Mouse (Mus musculus): ENCODE measurements around the gene Ano6. TPM values are rescaled to one million over a fixed set of nuclear protein-coding genes. Genes with fewer than 3 reads are reported as not detected.

The Ano6 gene
- 52.3 and 55.3 TPM in 2 replicates for polyA plus RNA-seq (2015; fragmentation: Nextera tagmentation; extraction: Ambion mirVana)

DNA sequence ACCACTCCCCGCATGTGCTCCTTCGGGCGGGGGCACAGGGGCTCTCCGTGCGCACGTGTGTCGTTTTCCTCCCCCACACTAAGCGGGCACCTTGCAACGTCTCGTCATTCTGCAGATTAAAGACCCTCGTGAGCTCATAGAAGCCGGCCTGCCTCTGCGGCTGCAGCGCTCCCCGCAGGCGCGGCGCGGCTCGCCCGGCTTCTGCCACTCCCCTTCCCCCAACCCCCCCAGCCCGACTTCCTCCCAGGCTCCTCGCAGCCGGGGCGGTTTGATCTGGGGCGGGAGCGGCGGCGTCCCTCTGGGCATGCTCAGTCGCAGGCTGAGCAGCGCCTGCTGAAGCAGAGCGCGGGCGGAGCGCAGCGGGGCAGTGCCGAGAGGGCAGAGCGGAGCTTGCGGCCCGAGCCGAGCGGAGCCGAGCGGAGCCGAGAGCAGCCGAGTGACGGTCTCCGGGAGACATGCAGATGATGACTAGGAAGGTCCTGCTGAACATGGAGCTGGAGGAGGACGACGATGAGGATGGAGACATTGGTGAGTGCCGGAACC is at the start of gene Ano6:
Ano6 (plus strand) TSS at position 315 of the 543 bp plus-strand sequence.
- Histone ChIP-seq H3K9ac (peak within 1 kb of the TSS; percentile 96), H3K9me3 (0 out of 2 replicates have a peak, but pooled peaks cover 3% of the 10 kb centered on the region), H3K4me2 (peak within 1 kb of the TSS; percentile 72), H3K36me3 (no peaks in the 10 kb centered on the region), H3K27ac (peak within 1 kb of the TSS; percentile 90), H3K4me3 (peak within 1 kb of the TSS; percentile 81), H3K4me1 (peaks cover 40% of the 10 kb centered on the region), H3K27me3 (no peaks in the 10 kb centered on the region)
- under 1% methylated on average over 51 of the region's 51 CpGs for WGBS
- peak; percentile 93 for ATAC-seq (ENCODE audit: insufficient number of reproducible peaks, insufficient read depth, low FRiP score, low TSS enrichment, low read depth)

DNA sequence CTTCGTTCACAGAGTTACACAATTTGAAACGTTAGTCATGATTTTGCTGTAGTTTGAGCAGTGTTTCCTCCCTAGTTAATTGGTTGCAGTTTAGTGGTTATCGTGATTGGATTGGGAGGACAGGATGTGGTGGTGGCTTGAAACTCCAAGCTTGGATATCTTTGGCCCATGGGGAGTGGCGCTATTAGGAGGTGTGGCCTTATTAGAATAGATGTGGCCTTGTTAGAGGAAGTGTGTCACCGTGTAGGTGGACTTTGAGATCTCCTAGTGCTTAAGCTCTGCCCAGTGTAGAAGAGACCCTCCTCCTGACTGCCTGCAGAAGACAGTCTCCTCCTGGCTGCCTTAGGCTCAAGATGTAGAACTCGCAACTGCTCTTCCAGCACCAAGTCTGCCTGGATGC is 47.7 kb upstream of the Ano6 start:
- Histone ChIP-seq H3K9ac (no peak overlapping the region), H3K9me3 (no peaks in the 10 kb centered on the region), H3K36me3 (no peaks in the 10 kb centered on the region), H3K4me2 (no peak overlapping the region), H3K4me3 (no peak overlapping the region), H3K27me3 (no peaks in the 10 kb centered on the region), H3K4me1 (peaks cover 3% of the 10 kb centered on the region; the same call in 1 of the 2 replicates), H3K27ac (no peak overlapping the region)
- WGBS, result 74% methylated on average over 6 of the region's 6 CpGs
- no peak for ATAC-seq (ENCODE audit: insufficient number of reproducible peaks, insufficient read depth, low FRiP score, low TSS enrichment, low read depth)

DNA sequence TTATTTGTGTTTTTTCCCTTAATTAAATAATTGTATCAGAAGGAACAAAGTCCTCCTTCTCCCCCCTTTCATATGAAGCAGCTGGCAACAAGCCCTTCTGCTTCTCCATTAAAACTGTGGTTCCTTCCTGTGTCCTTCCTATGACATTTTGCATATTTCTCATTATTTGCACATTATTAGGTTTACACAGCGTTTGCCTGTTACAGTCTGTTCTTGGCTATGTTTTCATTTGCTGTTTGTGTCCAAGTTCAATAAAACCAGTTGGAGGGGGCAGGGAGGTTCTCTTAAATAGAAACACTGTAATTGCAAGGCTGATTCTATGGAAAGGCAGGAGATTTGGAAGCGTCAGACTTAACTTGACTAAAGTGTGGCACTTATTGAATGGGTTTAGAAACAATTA is 46.8 kb upstream of the Ano6 start:
- 75% methylated on average over 2 of the region's 2 CpGs for WGBS
- Histone ChIP-seq H3K4me2 (no peak overlapping the region), H3K4me3 (no peak overlapping the region), H3K9me3 (no peaks in the 10 kb centered on the region), H3K27ac (no peak overlapping the region), H3K4me1 (peaks cover 3% of the 10 kb centered on the region; the same call in 1 of the 2 replicates), H3K27me3 (no peaks in the 10 kb centered on the region), H3K9ac (no peak overlapping the region), H3K36me3 (no peaks in the 10 kb centered on the region)
- ATAC-seq (ENCODE audit: insufficient number of reproducible peaks, insufficient read depth, low FRiP score, low TSS enrichment, low read depth), result no peak

DNA sequence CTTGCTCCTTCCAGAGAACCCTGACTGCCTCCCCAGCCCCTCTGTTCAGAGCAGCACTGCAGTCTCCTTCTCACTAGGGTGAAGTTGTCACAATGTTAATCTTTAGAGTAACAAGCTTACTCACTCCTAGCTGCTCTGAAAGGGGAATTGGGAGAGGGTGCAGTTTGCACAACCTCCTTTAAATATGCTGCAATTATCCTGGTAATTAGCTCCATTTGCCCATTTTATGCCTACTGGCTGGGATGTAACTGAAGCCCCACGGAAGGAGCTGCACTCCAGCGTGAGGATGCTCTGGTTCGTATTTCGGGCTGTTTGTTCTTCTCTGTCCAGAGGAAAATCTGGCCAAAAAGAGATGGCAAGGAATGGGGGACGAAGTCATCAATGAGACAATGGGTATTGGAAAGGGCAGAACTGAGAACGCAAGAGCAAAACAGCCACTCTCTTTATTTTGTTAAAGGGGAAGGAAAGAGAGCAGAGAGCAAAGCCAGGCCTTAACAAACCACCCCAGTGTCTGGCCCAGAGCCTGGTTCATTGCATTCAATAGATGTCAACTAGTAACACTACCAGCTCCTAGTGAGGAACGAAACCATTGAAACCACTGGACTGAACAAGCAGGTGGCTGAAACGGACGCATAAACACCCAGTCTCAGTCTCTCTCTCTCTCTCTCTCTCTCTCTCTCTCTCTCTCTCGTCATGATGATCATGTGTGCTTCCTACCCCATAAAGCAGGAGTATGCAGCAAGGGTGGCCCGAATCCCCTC is 45.1 kb upstream of the Ano6 start:
- no peaks in the 10 kb centered on the region for H3K27me3 ChIP-seq
- no peaks in the 10 kb centered on the region for H3K36me3 ChIP-seq
- no peak overlapping the region for H3K4me2 ChIP-seq
- H3K9ac ChIP-seq, result no peak overlapping the region
- H3K9me3 ChIP-seq, result no peaks in the 10 kb centered on the region
- 57% methylated on average over 11 of the region's 11 CpGs for WGBS
- H3K4me3 ChIP-seq, result no peak overlapping the region
- H3K27ac ChIP-seq, result no peak overlapping the region
- peaks cover 3% of the 10 kb centered on the region; the same call in 1 of the 2 replicates for H3K4me1 ChIP-seq
- ATAC-seq (ENCODE audit: insufficient number of reproducible peaks, insufficient read depth, low FRiP score, low TSS enrichment, low read depth), result no peak

DNA sequence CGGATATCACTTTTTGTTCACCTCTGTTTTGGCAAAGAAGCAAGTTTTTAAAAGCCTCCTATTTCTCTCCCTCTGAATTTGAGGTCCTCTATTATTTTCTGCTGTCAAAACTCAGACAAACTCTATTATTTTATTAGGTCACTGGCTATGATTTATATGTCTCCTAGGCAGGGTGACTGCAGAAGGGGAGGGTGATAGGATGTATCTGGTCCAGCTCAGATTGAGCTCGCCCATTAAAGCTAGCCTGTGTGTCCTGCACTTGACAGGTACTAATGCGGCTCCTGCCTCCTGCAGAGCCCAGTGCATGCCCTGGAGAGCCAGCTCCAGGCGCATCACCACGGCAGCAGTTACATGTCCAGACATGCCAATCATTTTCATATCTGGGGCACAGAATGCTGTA is 44.1 kb upstream of the Ano6 start:
- Histone ChIP-seq H3K27ac (no peak overlapping the region), H3K9ac (no peak overlapping the region), H3K4me2 (no peak overlapping the region), H3K4me1 (peaks cover 3% of the 10 kb centered on the region; the same call in 1 of the 2 replicates), H3K27me3 (no peaks in the 10 kb centered on the region), H3K9me3 (no peaks in the 10 kb centered on the region), H3K36me3 (no peaks in the 10 kb centered on the region), H3K4me3 (no peak overlapping the region)
- ATAC-seq (ENCODE audit: insufficient number of reproducible peaks, insufficient read depth, low FRiP score, low TSS enrichment, low read depth), result no peak
- 74% methylated on average over 5 of the region's 5 CpGs for WGBS

DNA sequence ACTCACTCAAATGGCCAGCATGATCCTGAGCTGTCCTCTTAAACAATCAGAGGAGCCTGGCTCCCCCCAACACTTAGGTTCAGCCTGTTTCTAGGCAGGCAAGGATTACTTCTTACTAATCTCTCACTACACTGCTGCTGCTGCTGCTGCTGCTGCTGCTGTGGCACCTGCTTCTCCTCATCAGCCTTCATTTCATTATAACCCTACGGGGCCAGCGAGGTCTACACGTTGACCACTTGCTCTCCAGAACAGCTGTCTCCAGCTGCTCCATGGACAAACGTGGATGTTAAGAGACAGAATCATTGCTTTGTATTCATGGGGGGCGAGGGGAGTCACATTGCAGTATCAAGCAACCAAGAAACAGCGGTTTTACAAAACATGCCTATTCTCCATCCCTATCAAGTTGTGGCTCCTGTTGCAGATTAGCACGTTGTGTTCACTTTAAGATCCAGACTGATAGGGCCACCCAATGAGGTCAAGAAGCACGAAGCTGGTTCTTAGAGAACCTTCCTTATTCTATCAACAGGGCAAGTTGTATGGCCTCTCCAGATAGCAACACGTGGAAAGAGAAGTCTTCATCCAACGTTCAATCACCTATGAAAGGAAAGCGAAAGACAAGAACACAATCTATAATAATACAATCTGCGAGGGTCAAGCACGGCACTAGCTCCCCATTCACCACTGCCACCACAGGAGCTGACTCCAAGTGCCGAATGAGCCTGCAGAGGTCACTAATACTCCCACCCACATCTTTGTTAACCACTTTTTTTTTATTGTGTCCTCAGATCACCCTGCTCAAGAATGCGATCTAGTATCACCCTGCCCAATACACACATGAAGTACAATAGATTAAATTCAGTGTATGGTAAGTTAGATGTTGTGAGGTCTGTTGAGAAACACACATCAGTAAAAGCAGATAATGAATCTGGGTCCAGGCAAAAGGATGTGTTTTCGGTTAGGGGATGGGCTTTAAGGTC is 43.4 kb upstream of the Ano6 start:
- no peak overlapping the region for H3K4me3 ChIP-seq
- H3K36me3 ChIP-seq, result no peaks in the 10 kb centered on the region
- no peak overlapping the region for H3K9ac ChIP-seq
- H3K27ac ChIP-seq, result no peak overlapping the region
- H3K27me3 ChIP-seq, result no peaks in the 10 kb centered on the region
- H3K9me3 ChIP-seq, result no peaks in the 10 kb centered on the region
- WGBS, result 82% methylated on average over 16 of the region's 16 CpGs
- H3K4me2 ChIP-seq, result no peak overlapping the region
- H3K4me1 ChIP-seq, result peaks cover 3% of the 10 kb centered on the region; the same call in 1 of the 2 replicates
- ATAC-seq (ENCODE audit: insufficient number of reproducible peaks, insufficient read depth, low FRiP score, low TSS enrichment, low read depth), result no peak

DNA sequence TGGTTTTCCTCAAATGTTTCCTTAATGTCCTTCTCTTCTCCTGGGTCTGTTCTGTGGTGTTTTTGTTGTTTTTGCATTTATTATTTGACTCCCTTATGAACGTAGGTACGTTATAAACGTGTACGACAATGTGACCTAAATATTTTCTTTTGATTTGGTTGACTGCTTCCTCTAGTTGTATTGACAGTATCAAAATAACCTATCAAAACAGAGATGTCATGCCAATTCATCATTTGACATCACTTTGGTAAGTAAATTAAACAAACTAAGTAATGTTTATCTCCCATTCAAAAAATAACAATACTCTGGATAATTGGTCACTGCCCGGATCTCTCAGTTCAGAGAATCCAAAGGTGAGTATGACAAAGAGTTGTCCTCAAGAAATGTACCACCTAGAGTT is 41.4 kb upstream of the Ano6 start:
- H3K27me3 ChIP-seq, result no peaks in the 10 kb centered on the region
- H3K27ac ChIP-seq, result no peak overlapping the region
- WGBS, result 87% methylated on average over 5 of the region's 5 CpGs
- peaks cover 3% of the 10 kb centered on the region; the same call in 1 of the 2 replicates for H3K4me1 ChIP-seq
- no peak overlapping the region for H3K4me2 ChIP-seq
- H3K4me3 ChIP-seq, result no peak overlapping the region
- no peak overlapping the region for H3K9ac ChIP-seq
- no peaks in the 10 kb centered on the region for H3K36me3 ChIP-seq
- no peak for ATAC-seq (ENCODE audit: insufficient number of reproducible peaks, insufficient read depth, low FRiP score, low TSS enrichment, low read depth)
- H3K9me3 ChIP-seq, result no peaks in the 10 kb centered on the region

DNA sequence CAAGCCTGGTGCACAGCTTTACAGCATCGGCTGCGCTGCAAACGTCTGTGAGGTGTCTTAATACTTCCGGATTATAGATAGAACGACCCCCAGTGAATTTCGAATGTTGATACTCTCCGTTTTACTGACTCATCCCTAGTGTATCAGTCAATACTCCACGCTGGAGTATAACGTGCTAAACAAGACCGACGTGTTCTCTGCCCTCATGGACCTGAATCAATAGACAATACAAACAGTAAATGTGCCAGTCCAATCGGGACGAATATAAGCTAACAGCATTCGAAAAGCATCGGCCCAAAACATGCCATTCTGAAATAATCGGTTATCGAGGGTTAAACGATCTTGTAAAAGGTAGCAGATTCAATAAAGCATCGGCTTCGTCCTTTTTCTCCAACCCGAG is 40.6 kb upstream of the Ano6 start:
- WGBS, result 89% methylated on average over 21 of the region's 21 CpGs
- H3K9me3 ChIP-seq, result no peaks in the 10 kb centered on the region
- H3K27ac ChIP-seq, result no peak overlapping the region
- H3K9ac ChIP-seq, result no peak overlapping the region
- ATAC-seq (ENCODE audit: insufficient number of reproducible peaks, insufficient read depth, low FRiP score, low TSS enrichment, low read depth), result no peak
- no peaks in the 10 kb centered on the region for H3K36me3 ChIP-seq
- H3K4me1 ChIP-seq, result peaks cover 3% of the 10 kb centered on the region; the same call in 1 of the 2 replicates
- no peaks in the 10 kb centered on the region for H3K27me3 ChIP-seq
- no peak overlapping the region for H3K4me3 ChIP-seq
- no peak overlapping the region for H3K4me2 ChIP-seq

DNA sequence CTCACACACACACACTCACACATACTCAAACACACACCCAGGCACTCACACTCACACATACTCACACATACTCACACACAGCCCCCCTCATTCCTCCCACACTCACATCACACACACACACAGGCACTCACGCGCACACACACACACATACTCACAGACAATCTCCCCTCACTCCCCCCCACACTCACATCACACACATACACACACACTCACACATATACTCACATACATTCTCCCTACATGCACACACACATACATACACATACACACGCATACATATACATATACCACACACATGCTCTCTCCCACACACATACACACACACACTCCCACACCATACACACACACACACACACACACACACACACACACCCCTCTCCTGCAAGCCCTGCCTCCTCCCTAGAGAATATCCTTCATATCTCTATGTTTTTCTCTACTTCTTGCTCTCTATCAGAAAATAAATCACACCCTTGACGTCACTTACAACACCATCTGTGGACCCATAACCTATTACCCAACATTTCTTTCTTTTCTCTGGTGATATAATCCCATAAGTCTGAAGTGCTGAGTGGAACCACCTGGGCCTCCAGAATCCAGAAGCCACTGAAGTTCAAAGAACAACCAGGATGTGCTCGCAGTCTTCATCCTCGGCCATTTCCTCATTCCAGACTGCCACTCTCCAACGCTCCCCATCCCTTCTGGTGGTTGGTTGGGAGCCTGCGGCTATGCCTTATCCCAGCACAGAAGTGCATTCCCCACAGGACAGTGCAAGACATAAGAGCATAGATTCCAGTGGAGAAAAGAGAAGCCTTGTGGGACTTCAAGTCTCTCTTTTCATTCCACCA is 38.6 kb upstream of the Ano6 start:
- H3K27me3 ChIP-seq, result no peaks in the 10 kb centered on the region
- no peak overlapping the region for H3K27ac ChIP-seq
- no peak overlapping the region for H3K4me3 ChIP-seq
- H3K9me3 ChIP-seq, result no peaks in the 10 kb centered on the region
- WGBS, result 76% methylated on average over 8 of the region's 8 CpGs
- no peaks in the 10 kb centered on the region for H3K36me3 ChIP-seq
- 0 out of 2 replicates have a peak, but pooled peaks cover under 1% of the 10 kb centered on the region for H3K4me1 ChIP-seq
- no peak overlapping the region for H3K9ac ChIP-seq
- ATAC-seq (ENCODE audit: insufficient number of reproducible peaks, insufficient read depth, low FRiP score, low TSS enrichment, low read depth), result no peak
- H3K4me2 ChIP-seq, result no peak overlapping the region

DNA sequence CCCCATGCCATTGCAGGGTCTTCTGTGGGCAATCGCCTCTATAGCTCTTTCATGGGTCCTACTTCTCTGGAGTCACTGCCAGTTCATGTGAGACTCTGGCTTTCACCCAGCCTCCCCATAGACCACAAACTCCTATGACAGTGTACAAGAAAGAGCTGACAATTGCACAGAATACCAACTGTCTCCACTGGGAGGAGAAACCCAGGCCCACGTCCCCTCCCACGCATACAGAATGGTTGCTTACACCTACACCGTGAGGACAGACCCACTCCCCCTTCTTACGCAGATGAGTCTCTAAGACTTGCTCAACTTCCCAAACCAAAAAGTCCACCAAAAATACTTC is 38.0 kb upstream of the Ano6 start:
- Histone ChIP-seq H3K27me3 (no peaks in the 10 kb centered on the region), H3K4me2 (no peak overlapping the region), H3K9me3 (no peaks in the 10 kb centered on the region), H3K9ac (no peak overlapping the region), H3K36me3 (no peaks in the 10 kb centered on the region), H3K27ac (no peak overlapping the region), H3K4me1 (peaks cover 5% of the 10 kb centered on the region; the same call in 1 of the 2 replicates), H3K4me3 (no peak overlapping the region)
- WGBS, result 93% methylated on average over 5 of the region's 5 CpGs
- no peak for ATAC-seq (ENCODE audit: insufficient number of reproducible peaks, insufficient read depth, low FRiP score, low TSS enrichment, low read depth)

DNA sequence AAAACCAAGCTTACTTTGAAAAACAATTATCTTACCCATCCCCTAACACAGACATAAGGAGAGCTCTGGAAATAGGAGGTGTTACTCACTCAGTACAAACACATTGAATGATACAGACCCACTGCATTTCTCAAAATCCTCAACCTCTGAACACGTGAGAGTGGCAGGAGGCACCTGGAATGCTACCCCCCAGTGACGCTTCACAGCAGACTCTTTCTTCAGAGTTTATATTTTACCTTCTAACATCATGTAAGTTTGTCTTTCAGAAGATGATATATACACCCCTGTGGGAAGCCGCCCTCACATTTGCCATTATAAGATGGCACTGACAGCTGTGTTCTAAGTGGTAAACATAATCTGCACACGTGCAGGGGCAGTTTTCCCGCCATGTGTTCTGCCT is 37.6 kb upstream of the Ano6 start:
- ATAC-seq (ENCODE audit: insufficient number of reproducible peaks, insufficient read depth, low FRiP score, low TSS enrichment, low read depth), result no peak
- Histone ChIP-seq H3K36me3 (no peaks in the 10 kb centered on the region), H3K9ac (no peak overlapping the region), H3K9me3 (no peaks in the 10 kb centered on the region), H3K4me1 (peaks cover 5% of the 10 kb centered on the region; the same call in 1 of the 2 replicates), H3K4me2 (no peak overlapping the region), H3K27ac (no peak overlapping the region), H3K27me3 (no peaks in the 10 kb centered on the region), H3K4me3 (no peak overlapping the region)
- WGBS, result 62% methylated on average over 5 of the region's 5 CpGs
